Mouse (Mus musculus) E14TG2a.4 (cell line): ENCODE data around the gene Dpf3.

ENCODE experiments used
- H3K27me3 ChIP-seq: 2 replicates; pipeline ENCODE4 v1.6.1; 2014; ENCODE audit warnings: low read length, control low read depth; ENCODE audit not compliant: insufficient read depth
- H3K36me3 ChIP-seq: 2 replicates; pipeline ENCODE4 v1.6.1; 2014; ENCODE audit warnings: low read length, control low read depth; ENCODE audit not compliant: insufficient read depth
- H3K4me1 ChIP-seq: replicated peaks from 2 replicates; pipeline ENCODE4 v1.6.1; 2014; ENCODE audit warnings: low read depth, low read length, control low read depth
- H3K4me3 ChIP-seq: replicated peaks from 2 replicates; pipeline ENCODE4 v1.5.1; 2014; ENCODE audit warnings: mild to moderate bottlenecking, low read length
- H3K9me3 ChIP-seq: 2 replicates; pipeline ENCODE4 v1.6.1; 2014; ENCODE audit warnings: low read length, control low read depth
- CTCF ChIP-seq: conservative IDR thresholded peaks from 2 replicates; pipeline ENCODE4 v1.5.1; 2014; ENCODE audit warnings: low read length
- NANOG ChIP-seq: IDR thresholded peaks from 2 replicates; pipeline ENCODE4 v1.6.1; 2014; ENCODE audit warnings: borderline replicate concordance, low read length, mixed read lengths
- POU5F1 ChIP-seq: IDR thresholded peaks from 2 replicates; pipeline ENCODE4 v1.6.1; 2014; ENCODE audit warnings: low read length, borderline replicate concordance

Gene Dpf3

GRCm38 (mm10) chr12:83231258-83231657, 256.3 kb downstream of the Dpf3 start:
- Histone ChIP-seq H3K4me1 (no peaks in the 10 kb centered on the region), H3K9me3 (0 out of 2 replicates have a peak, but pooled peaks cover 3% of the 10 kb centered on the region), H3K36me3 (no peaks in the 10 kb centered on the region), H3K4me3 (no peak overlapping the region), H3K27me3 (0 out of 2 replicates have a peak, but pooled peaks cover 2% of the 10 kb centered on the region)
- no peak for TF ChIP-seq CTCF
- TF ChIP-seq POU5F1: no peak
- TF ChIP-seq NANOG: no peak

GRCm38 (mm10) chr12:83229683-83230082, 257.8 kb downstream of the Dpf3 start:
- H3K4me3 ChIP-seq: no peak overlapping the region
- H3K9me3 ChIP-seq: 0 out of 2 replicates have a peak, but pooled peaks cover 3% of the 10 kb centered on the region
- no peaks in the 10 kb centered on the region for H3K36me3 ChIP-seq
- H3K27me3 ChIP-seq: 0 out of 2 replicates have a peak, but pooled peaks cover 2% of the 10 kb centered on the region
- H3K4me1 ChIP-seq: no peaks in the 10 kb centered on the region
- TF ChIP-seq NANOG (no peak), CTCF (no peak), POU5F1 (no peak)

DNA sequence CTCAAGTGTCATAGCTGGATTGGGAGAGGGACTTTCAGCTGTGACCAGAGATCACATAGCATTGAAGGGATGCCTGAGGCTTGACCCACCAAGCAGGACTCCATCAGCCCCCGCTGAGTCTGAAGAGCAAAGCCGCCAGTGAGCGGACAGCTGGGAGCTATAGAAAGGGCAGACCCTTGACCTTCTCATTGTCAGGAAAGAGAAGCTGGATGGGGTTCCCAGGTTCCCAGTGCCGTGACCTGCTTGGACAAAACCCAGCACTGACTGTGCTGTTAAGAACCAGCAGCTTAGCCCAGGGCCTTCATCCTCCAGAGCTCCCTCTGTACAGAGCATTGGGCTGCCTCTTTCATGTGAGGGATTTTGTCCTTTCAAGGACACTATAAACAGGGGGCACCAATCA, 260.5 kb downstream of the Dpf3 start:
- TF ChIP-seq CTCF (no peak), POU5F1 (no peak), NANOG (no peak)
- Histone ChIP-seq H3K9me3 (0 out of 2 replicates have a peak, but pooled peaks cover 3% of the 10 kb centered on the region), H3K36me3 (no peaks in the 10 kb centered on the region), H3K27me3 (0 out of 2 replicates have a peak, but pooled peaks cover 4% of the 10 kb centered on the region), H3K4me1 (no peaks in the 10 kb centered on the region), H3K4me3 (no peak overlapping the region)

GRCm38 (mm10) chr12:83220964-83221363, 266.6 kb downstream of the Dpf3 start:
- Histone ChIP-seq H3K36me3 (no peaks in the 10 kb centered on the region), H3K27me3 (0 out of 2 replicates have a peak, but pooled peaks cover 4% of the 10 kb centered on the region), H3K4me1 (no peaks in the 10 kb centered on the region), H3K4me3 (no peak overlapping the region), H3K9me3 (no peaks in the 10 kb centered on the region)
- TF ChIP-seq POU5F1: no peak
- TF ChIP-seq NANOG: no peak
- TF ChIP-seq CTCF: no peak

GRCm38 (mm10) chr12:83213879-83214341, 273.6 kb downstream of the Dpf3 start:
- Histone ChIP-seq H3K4me1 (peaks cover 31% of the 10 kb centered on the region), H3K9me3 (peaks cover 12% of the 10 kb centered on the region), H3K36me3 (no peaks in the 10 kb centered on the region), H3K27me3 (no peaks in the 10 kb centered on the region), H3K4me3 (no peak overlapping the region)
- TF ChIP-seq CTCF (no peak), POU5F1 (no peak), NANOG (no peak)

DNA sequence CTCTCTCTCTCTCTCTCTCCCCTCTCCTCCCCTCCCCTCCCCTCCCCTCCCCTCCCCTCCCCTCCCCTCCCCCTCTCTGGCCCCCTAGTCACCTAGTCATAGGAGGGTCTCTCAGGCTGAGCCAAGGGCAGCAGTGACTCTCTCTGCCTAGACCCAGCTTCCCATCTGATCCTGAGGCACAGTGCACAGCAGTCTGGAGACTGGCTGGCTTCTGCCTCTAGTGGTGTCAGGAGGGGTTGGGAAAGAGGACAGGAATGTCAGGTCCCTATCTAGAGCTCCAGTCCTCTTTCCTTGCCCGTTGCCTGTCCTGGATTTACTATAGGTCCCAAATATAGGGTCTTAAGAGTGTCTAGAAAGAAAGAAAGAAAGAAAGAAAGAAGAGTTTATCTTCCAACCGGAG, 275.5 kb downstream of the Dpf3 start:
- peaks cover 12% of the 10 kb centered on the region for H3K9me3 ChIP-seq
- H3K27me3 ChIP-seq: no peaks in the 10 kb centered on the region
- no peaks in the 10 kb centered on the region for H3K36me3 ChIP-seq
- H3K4me1 ChIP-seq: peaks cover 47% of the 10 kb centered on the region
- H3K4me3 ChIP-seq: no peak overlapping the region
- TF ChIP-seq NANOG: no peak
- no peak for TF ChIP-seq CTCF
- TF ChIP-seq POU5F1: no peak

GRCm38 (mm10) chr12:83211146-83211822, 276.2 kb downstream of the Dpf3 start:
- Histone ChIP-seq H3K4me3 (peak overlapping the region; percentile 46; the same call in 1 of the 2 replicates), H3K36me3 (no peaks in the 10 kb centered on the region), H3K27me3 (peaks cover 6% of the 10 kb centered on the region; the same call in 1 of the 2 replicates), H3K4me1 (peaks cover 47% of the 10 kb centered on the region), H3K9me3 (peaks cover 12% of the 10 kb centered on the region)
- TF ChIP-seq NANOG (no peak), CTCF (no peak), POU5F1 (no peak)

- peaks cover 11% of the 10 kb centered on the region for H3K27me3 ChIP-seq
- peak overlapping the region; percentile 46 for H3K4me3 ChIP-seq
- peaks cover 47% of the 10 kb centered on the region for H3K4me1 ChIP-seq
- H3K9me3 ChIP-seq: peaks cover 11% of the 10 kb centered on the region
- no peaks in the 10 kb centered on the region for H3K36me3 ChIP-seq
- no peak for TF ChIP-seq CTCF
- TF ChIP-seq NANOG: no peak
Observed at GRCm38 (mm10) chr12:83210735-83211134, 276.8 kb downstream of the Dpf3 start.
